Mouse (Mus musculus): ENCODE results near the gene Crip2.

DNA sequence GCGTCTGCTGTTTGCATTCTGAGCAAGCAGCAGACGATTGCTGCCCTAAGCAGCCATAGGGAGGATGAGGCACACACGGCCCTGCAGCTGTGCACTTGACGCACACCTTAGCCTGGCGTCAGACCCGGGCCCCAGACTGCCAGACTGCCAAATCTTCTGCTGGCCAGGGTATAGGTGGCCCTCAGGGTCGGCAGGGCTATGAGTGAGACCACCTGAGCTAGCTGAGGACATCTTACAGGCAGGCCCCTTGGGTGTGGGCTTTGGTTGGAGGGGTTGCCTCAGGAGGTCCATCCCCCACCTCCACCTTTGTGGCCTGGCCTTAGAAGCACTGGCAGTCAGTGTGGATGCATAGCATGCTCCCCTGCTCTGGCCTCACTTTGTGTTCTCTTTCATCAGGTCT, 4.6 kb upstream of the Crip2 start:
- TF ChIP-seq CTCF (IDR thresholded peaks at IDR 0.05; ENCODE audit: borderline replicate concordance, insufficient read depth, low read length), result no peak
- no peak for TF ChIP-seq POLR2A (IDR thresholded peaks at IDR 0.05; ENCODE audit: low read depth, low read length)
